Mouse (Mus musculus): ENCODE data around the gene Apobec4. TPM values are rescaled to one million over a fixed set of nuclear protein-coding genes. Genes with fewer than 3 reads are reported as not detected.

The Apobec4 gene
- polyA plus RNA-seq, 2 experiments = not detected

DNA sequence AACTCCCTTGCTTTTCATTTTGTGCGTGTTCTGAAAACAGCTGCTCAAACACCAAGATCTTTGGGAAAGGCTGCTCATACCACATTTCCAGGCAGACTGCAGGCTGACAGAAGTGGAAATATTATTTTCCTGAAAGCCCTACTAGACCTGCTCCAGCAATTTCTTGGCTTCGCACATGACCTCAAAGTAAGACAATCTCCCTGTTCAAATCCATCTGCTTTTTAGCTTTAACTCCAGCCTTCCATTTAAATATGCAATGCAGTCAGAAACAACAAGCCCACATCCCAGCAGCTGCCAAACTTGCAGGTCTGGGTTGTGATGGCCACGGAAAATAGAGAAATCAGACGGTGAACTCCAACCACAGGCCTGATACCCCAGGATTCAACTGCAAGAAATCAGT, 39.3 kb upstream of the Apobec4 start:
- Histone ChIP-seq H3K27ac (replicated peaks; ENCODE audit: low read depth, low read length) (no peak overlapping the region), H3K9me3 (ENCODE audit: control insufficient read depth, low read length) (no peaks in the 10 kb centered on the region), H3K4me3 (replicated peaks; ENCODE audit: low read length) (no peak overlapping the region), H3K4me1 (ENCODE audit: control insufficient read depth, insufficient read depth, low read length) (0 out of 2 replicates have a peak, but pooled peaks cover 9% of the 10 kb centered on the region), H3K9ac (ENCODE audit: low read depth, low read length, severe bottlenecking) (no peak overlapping the region), H3K4me2 (replicated peaks; ENCODE audit: low read depth, low read length, severe bottlenecking) (no peak overlapping the region), H3K36me3 (ENCODE audit: control insufficient read depth, insufficient read depth, low read length) (no peaks in the 10 kb centered on the region), H3K27me3 (ENCODE audit: control insufficient read depth, insufficient read depth, low read length) (no peaks in the 10 kb centered on the region)
- DNase-seq (ENCODE audit: low spot score) = no peak
- peak; percentile 60 for ATAC-seq (ENCODE audit: low FRiP score, low read depth)
- TF ChIP-seq POLR2A (IDR thresholded peaks at IDR 0.05; ENCODE audit: borderline replicate concordance, extremely low read depth, insufficient read depth, insufficient read length) = no peak
- WGBS = 62% methylated on average over 4 of the region's 4 CpGs

DNA sequence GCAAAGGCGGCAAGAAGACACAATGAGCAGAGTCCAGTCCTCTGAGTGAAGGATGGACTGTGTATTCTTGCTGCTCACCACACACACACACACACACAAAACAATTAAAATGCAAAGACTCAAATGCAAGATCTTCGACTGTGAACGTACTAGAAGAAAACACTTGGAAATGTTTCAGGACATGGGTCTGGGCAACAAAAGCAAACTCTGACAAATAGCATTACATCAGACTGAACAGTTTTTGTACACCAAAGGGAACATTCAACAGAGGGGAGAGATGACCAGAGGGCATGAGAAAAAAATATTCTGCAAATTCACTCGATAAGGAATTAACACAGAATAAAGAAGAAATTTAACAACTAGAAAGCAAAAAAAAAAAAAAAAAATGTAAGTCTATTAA, 36.4 kb upstream of the Apobec4 start:
- no peak for DNase-seq (ENCODE audit: low spot score)
- no peaks in the 10 kb centered on the region for H3K9me3 ChIP-seq (ENCODE audit: control insufficient read depth, low read length)
- no peak for TF ChIP-seq POLR2A (IDR thresholded peaks at IDR 0.05; ENCODE audit: borderline replicate concordance, extremely low read depth, insufficient read depth, insufficient read length)
- peaks cover 11% of the 10 kb centered on the region for H3K4me1 ChIP-seq (ENCODE audit: control insufficient read depth, insufficient read depth, low read length)
- ATAC-seq (ENCODE audit: low FRiP score, low read depth) = no peak
- H3K36me3 ChIP-seq (ENCODE audit: control insufficient read depth, insufficient read depth, low read length) = no peaks in the 10 kb centered on the region
- H3K4me3 ChIP-seq (replicated peaks; ENCODE audit: low read length) = no peak overlapping the region
- no peak overlapping the region for H3K27ac ChIP-seq (replicated peaks; ENCODE audit: low read depth, low read length)
- no peak overlapping the region for H3K9ac ChIP-seq (ENCODE audit: low read depth, low read length, severe bottlenecking)
- 64% methylated on average over 4 of the region's 4 CpGs for WGBS
- H3K27me3 ChIP-seq (ENCODE audit: control insufficient read depth, insufficient read depth, low read length) = no peaks in the 10 kb centered on the region
- no peak overlapping the region for H3K4me2 ChIP-seq (replicated peaks; ENCODE audit: low read depth, low read length, severe bottlenecking)

DNA sequence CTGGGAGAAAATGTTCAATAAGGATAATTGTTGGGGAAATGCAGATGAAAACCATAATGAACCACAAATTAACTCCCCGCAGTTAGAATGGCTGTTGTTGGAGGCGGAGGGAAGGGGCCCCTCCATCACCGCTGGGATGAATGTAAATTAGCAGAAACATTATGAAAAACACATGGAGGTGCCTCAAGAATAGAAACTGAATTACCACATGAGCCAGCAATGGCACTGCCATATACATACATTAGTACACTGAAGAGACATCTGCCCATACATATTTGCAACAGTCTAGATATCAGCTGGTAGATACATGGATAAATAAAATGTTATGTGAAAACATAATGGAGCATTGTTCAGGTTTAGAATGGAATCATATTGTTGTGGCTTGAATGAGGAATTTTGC, 35.9 kb upstream of the Apobec4 start:
- no peak for DNase-seq (ENCODE audit: low spot score)
- no peaks in the 10 kb centered on the region for H3K9me3 ChIP-seq (ENCODE audit: control insufficient read depth, low read length)
- H3K4me1 ChIP-seq (ENCODE audit: control insufficient read depth, insufficient read depth, low read length) = peaks cover 12% of the 10 kb centered on the region
- 36% methylated on average over 3 of the region's 3 CpGs for WGBS
- H3K4me2 ChIP-seq (replicated peaks; ENCODE audit: low read depth, low read length, severe bottlenecking) = no peak overlapping the region
- H3K9ac ChIP-seq (ENCODE audit: low read depth, low read length, severe bottlenecking) = no peak overlapping the region
- TF ChIP-seq POLR2A (IDR thresholded peaks at IDR 0.05; ENCODE audit: borderline replicate concordance, extremely low read depth, insufficient read depth, insufficient read length) = no peak
- H3K36me3 ChIP-seq (ENCODE audit: control insufficient read depth, insufficient read depth, low read length) = no peaks in the 10 kb centered on the region
- H3K27me3 ChIP-seq (ENCODE audit: control insufficient read depth, insufficient read depth, low read length) = no peaks in the 10 kb centered on the region
- ATAC-seq (ENCODE audit: low FRiP score, low read depth) = no peak
- no peak overlapping the region for H3K4me3 ChIP-seq (replicated peaks; ENCODE audit: low read length)
- no peak overlapping the region for H3K27ac ChIP-seq (replicated peaks; ENCODE audit: low read depth, low read length)

DNA sequence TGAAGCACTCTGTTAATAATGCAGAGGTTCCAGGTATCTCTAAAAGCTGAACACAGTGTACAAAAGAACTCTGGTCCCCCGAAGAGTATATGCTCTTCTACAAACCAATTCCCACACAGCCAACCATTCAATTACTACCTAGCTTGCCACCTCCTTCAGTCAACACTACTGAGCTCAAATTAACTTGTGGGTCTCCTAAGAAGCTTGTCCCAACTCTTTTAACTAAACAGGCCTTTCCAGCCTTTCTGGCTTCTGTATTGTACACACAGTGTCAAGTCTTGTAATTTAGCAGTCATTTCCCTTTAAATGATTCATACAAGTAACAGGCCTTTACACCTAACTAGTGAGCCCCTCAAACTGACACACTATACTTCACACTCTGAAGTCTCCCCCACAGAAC, 33.0 kb upstream of the Apobec4 start:
- H3K27ac ChIP-seq (replicated peaks; ENCODE audit: low read depth, low read length) = no peak overlapping the region
- H3K9ac ChIP-seq (ENCODE audit: low read depth, low read length, severe bottlenecking) = no peak overlapping the region
- H3K4me3 ChIP-seq (replicated peaks; ENCODE audit: low read length) = no peak overlapping the region
- no peak for ATAC-seq (ENCODE audit: low FRiP score, low read depth)
- no peaks in the 10 kb centered on the region for H3K9me3 ChIP-seq (ENCODE audit: control insufficient read depth, low read length)
- 83% methylated on average over 1 of the region's 1 CpGs for WGBS
- no peaks in the 10 kb centered on the region for H3K36me3 ChIP-seq (ENCODE audit: control insufficient read depth, insufficient read depth, low read length)
- DNase-seq (ENCODE audit: low spot score) = no peak
- H3K4me2 ChIP-seq (replicated peaks; ENCODE audit: low read depth, low read length, severe bottlenecking) = no peak overlapping the region
- H3K4me1 ChIP-seq (ENCODE audit: control insufficient read depth, insufficient read depth, low read length) = peaks cover 6% of the 10 kb centered on the region
- TF ChIP-seq POLR2A (IDR thresholded peaks at IDR 0.05; ENCODE audit: borderline replicate concordance, extremely low read depth, insufficient read depth, insufficient read length) = no peak
- H3K27me3 ChIP-seq (ENCODE audit: control insufficient read depth, insufficient read depth, low read length) = no peaks in the 10 kb centered on the region

DNA sequence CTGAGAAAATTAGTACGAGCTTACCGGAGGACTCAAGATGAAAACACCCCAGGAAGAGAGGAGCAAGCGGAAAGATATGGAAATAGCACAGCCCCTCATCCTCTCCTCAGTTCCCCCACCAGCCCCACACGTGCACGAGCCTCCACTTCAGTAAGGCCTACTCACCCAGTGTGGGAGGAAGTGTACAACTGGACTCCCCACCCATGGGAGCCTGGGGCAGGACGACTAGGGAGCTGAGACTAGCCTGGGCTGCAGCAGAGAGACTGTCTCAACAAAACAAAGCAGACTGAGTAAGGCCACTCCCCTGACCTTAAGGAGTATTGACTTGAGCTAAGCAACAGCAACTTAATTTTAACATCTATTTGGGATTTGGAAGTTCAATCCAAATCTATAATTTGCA, 32.2 kb upstream of the Apobec4 start:
- H3K9ac ChIP-seq (ENCODE audit: low read depth, low read length, severe bottlenecking) = no peak overlapping the region
- no peak overlapping the region for H3K4me3 ChIP-seq (replicated peaks; ENCODE audit: low read length)
- no peaks in the 10 kb centered on the region for H3K36me3 ChIP-seq (ENCODE audit: control insufficient read depth, insufficient read depth, low read length)
- H3K27me3 ChIP-seq (ENCODE audit: control insufficient read depth, insufficient read depth, low read length) = no peaks in the 10 kb centered on the region
- TF ChIP-seq POLR2A (IDR thresholded peaks at IDR 0.05; ENCODE audit: borderline replicate concordance, extremely low read depth, insufficient read depth, insufficient read length) = no peak
- peaks cover 6% of the 10 kb centered on the region for H3K4me1 ChIP-seq (ENCODE audit: control insufficient read depth, insufficient read depth, low read length)
- 0 out of 2 replicates have a peak overlapping the region, but pooled peaks have one; percentile 44 for H3K27ac ChIP-seq (replicated peaks; ENCODE audit: low read depth, low read length)
- H3K9me3 ChIP-seq (ENCODE audit: control insufficient read depth, low read length) = no peaks in the 10 kb centered on the region
- ATAC-seq (ENCODE audit: low FRiP score, low read depth) (no peak), DNase-seq (ENCODE audit: low spot score) (no peak)
- WGBS = 60% methylated on average over 6 of the region's 6 CpGs
- no peak overlapping the region for H3K4me2 ChIP-seq (replicated peaks; ENCODE audit: low read depth, low read length, severe bottlenecking)

DNA sequence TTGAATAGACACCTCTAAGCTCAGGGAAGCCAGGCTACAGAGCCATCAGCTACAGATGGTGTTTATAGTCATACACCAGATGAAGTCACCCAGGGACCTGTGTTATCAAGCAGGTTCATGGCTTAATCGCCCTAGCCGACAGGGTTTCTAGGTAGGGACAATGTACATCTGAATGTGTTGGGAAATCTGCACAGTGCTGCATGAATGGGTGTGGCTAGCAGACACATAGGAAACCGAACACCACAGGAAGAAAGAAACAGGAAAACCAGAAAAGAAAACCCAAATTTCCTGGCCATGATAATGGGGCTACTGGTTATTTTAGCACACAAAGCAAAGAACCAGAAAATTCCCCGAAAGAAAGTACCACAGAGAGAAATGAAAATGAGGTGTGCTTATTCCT, 29.4 kb upstream of the Apobec4 start:
- DNase-seq (ENCODE audit: low spot score) = no peak
- Histone ChIP-seq H3K27ac (replicated peaks; ENCODE audit: low read depth, low read length) (no peak overlapping the region), H3K4me3 (replicated peaks; ENCODE audit: low read length) (no peak overlapping the region), H3K9ac (ENCODE audit: low read depth, low read length, severe bottlenecking) (no peak overlapping the region), H3K27me3 (ENCODE audit: control insufficient read depth, insufficient read depth, low read length) (no peaks in the 10 kb centered on the region), H3K4me2 (replicated peaks; ENCODE audit: low read depth, low read length, severe bottlenecking) (no peak overlapping the region), H3K4me1 (ENCODE audit: control insufficient read depth, insufficient read depth, low read length) (peaks cover 3% of the 10 kb centered on the region), H3K9me3 (ENCODE audit: control insufficient read depth, low read length) (no peaks in the 10 kb centered on the region), H3K36me3 (ENCODE audit: control insufficient read depth, insufficient read depth, low read length) (no peaks in the 10 kb centered on the region)
- TF ChIP-seq POLR2A (IDR thresholded peaks at IDR 0.05; ENCODE audit: borderline replicate concordance, extremely low read depth, insufficient read depth, insufficient read length) = no peak
- ATAC-seq (ENCODE audit: low FRiP score, low read depth) = no peak
- WGBS = 72% methylated on average over 4 of the region's 4 CpGs

Data from limb, embryonic 14.5 days (tissue).